Comparison of ENCODE assay signal across 10 mouse cellular contexts in genomic region chr1:174860407-174861118, GRCm38 (mm10).
DNase-seq lines count a peak whose midpoint lies in the region; ATAC-seq and TF ChIP-seq lines count a peak whose summit lies in the region.
"Had no signal": no experiment of that assay in that cellular context is flagged by ENCODE, and none has a peak within 500 bp of the region (broad histone marks: within the 10 kb centered on the region; RNA-seq: fewer than 3 reads in every experiment).

No protein-coding gene starts in this region.

- TF ChIP-seq CTCF in lung, embryonic 14.5 days (IDR thresholded peaks at IDR 0.05; ENCODE audit: low read depth) = no peak
- TF ChIP-seq CTCF in lung, adult 2 months (IDR thresholded peaks at IDR 0.05; ENCODE audit: insufficient read depth, low read length) = no peak

- no peaks in the 10 kb centered on the region for H3K27me3 ChIP-seq in lung, embryonic 14.5 days (ENCODE audit: insufficient read depth, low read length)
- H3K27me3 ChIP-seq: hindbrain, embryonic 12.5 days had no signal

- H3K36me3 ChIP-seq in lung, embryonic 14.5 days (ENCODE audit: insufficient read depth) = no peaks in the 10 kb centered on the region
- H3K36me3 ChIP-seq: hindbrain, embryonic 12.5 days had no signal

- no peaks in the 10 kb centered on the region for H3K4me1 ChIP-seq in lung, embryonic 14.5 days (ENCODE audit: insufficient read depth)
- no peaks in the 10 kb centered on the region for H3K4me1 ChIP-seq in lung, adult 2 months (ENCODE audit: control insufficient read depth, insufficient read depth, low read length)
- H3K4me1 ChIP-seq: hindbrain, embryonic 12.5 days had no signal

- TF ChIP-seq POLR2A in lung, adult 2 months (IDR thresholded peaks at IDR 0.05; ENCODE audit: borderline replicate concordance, extremely low read depth, low read depth, low read length) = no peak

- peak; percentile 75; the same call in 1 of the 2 replicates for ATAC-seq in lung, embryonic 14.5 days (ENCODE audit: insufficient read depth)

- no peak overlapping the region for H3K4me3 ChIP-seq in lung, embryonic 14.5 days (ENCODE audit: low read depth, low read length)
- H3K4me3 ChIP-seq in lung, adult 2 months (replicated peaks; ENCODE audit: extremely low read depth, low read depth, low read length) = no peak overlapping the region
- H3K4me3 ChIP-seq: hindbrain, embryonic 12.5 days had no signal

- no peak overlapping the region for H3K4me2 ChIP-seq in lung, embryonic 14.5 days
- H3K4me2 ChIP-seq: hindbrain, embryonic 12.5 days had no signal

- peak; percentile 41 for DNase-seq in lung, embryonic 14.5 days
- DNase-seq in lung, adult 2 months = no peak
- DNase-seq in gastrocnemius, adult 8-10 months (ENCODE audit: low spot score in 2 of 2) = peak; percentile 27 to 51
- peak; percentile 63 for DNase-seq in kidney, adult 9 months
- DNase-seq in lung, postnatal 10 days = peak; percentile 10
- DNase-seq in layer of hippocampus, postnatal 25 days (ENCODE audit: extremely low spot score in 1 of 2, low spot score in 1 of 2) = no peak
- no peak for DNase-seq in heart, postnatal 4 days
- DNase-seq: adrenal gland, postnatal 14 days had no signal

- H3K27ac ChIP-seq in lung, embryonic 14.5 days (ENCODE audit: low read depth) = no peak overlapping the region
- H3K27ac ChIP-seq: hindbrain, embryonic 12.5 days; macrophage had no signal

- 53% methylated on average over 10 of the region's 10 CpGs for WGBS in lung, embryonic 14.5 days
- 64% methylated on average over 10 of the region's 10 CpGs for WGBS in lung, adult 2 months

- no peaks in the 10 kb centered on the region for H3K9me3 ChIP-seq in lung, embryonic 14.5 days (ENCODE audit: low read depth, low read length)
- H3K9me3 ChIP-seq: hindbrain, embryonic 12.5 days had no signal

- H3K9ac ChIP-seq in lung, embryonic 14.5 days = no peak overlapping the region
- H3K9ac ChIP-seq: hindbrain, embryonic 12.5 days had no signal

Comparison
In these comparisons a context has a peak if more than half of its experiments do, and no peak if none do; other contexts are left out.
1. DNase-seq: peak in lung, embryonic 14.5 days (single experiment), gastrocnemius, adult 8-10 months (2 of 2), kidney, adult 9 months (single experiment) and lung, postnatal 10 days (single experiment); none in lung, adult 2 months (single experiment), layer of hippocampus, postnatal 25 days (0 of 2) and heart, postnatal 4 days (single experiment).